Mouse (Mus musculus) kidney, embryonic 14.5 days (tissue): Measurements from ENCODE around the gene Ip6k1. TPM values are rescaled to one million over a fixed set of nuclear protein-coding genes. Genes with fewer than 3 reads are reported as not detected.

ENCODE experiments used
- ATAC-seq: fragments of 200-750 bp; cut with Nextera tagmentation; 2 replicates; pipeline ENCODE4 v1.8.0; 2017; ENCODE audit warnings: moderate number of reproducible peaks, mild to moderate bottlenecking, moderate TSS enrichment, moderate library complexity; ENCODE audit not compliant: low FRiP score, low TSS enrichment
- H3K27ac ChIP-seq: fragments of 300-500 bp; sonication (generic); 2 replicates; pipeline ENCODE4 v1.5.1; 2014; ENCODE audit warnings: low read depth, mild to moderate bottlenecking, low read length, moderate library complexity, mixed read lengths
- H3K27me3 ChIP-seq: fragments of 300-500 bp; sonication (generic); 2 replicates; pipeline ENCODE4 v1.6.1; 2014; ENCODE audit warnings: mild to moderate bottlenecking, low read length; ENCODE audit not compliant: control insufficient read depth, insufficient read depth
- H3K36me3 ChIP-seq: fragments of 300-500 bp; sonication (generic); 2 replicates; pipeline ENCODE4 v1.6.1; 2014; ENCODE audit warnings: low read length, mixed read lengths; ENCODE audit not compliant: control insufficient read depth, insufficient read depth
- H3K4me1 ChIP-seq: fragments of 300-500 bp; sonication (generic); 2 replicates; pipeline ENCODE4 v1.6.1; 2014; ENCODE audit warnings: low read length, mixed read lengths; ENCODE audit not compliant: control insufficient read depth, insufficient read depth
- H3K4me2 ChIP-seq: fragments of 300-500 bp; sonication (generic); replicated peaks from 2 replicates; pipeline ENCODE4 v1.6.1; 2014; ENCODE audit warnings: low read depth, mild to moderate bottlenecking, low read length
- H3K4me3 ChIP-seq: fragments of 300-500 bp; sonication (generic); 2 replicates; pipeline ENCODE4 v1.5.1; 2014; ENCODE audit warnings: mild to moderate bottlenecking, low read length
- H3K9ac ChIP-seq: fragments of 300-500 bp; sonication (generic); 2 replicates; pipeline ENCODE4 v1.6.1; 2014; ENCODE audit warnings: low read depth, mild to moderate bottlenecking, low read length, moderate library complexity
- H3K9me3 ChIP-seq: fragments of 300-500 bp; sonication (generic); 2 replicates; pipeline ENCODE4 v1.6.1; 2016; ENCODE audit warnings: low read length; ENCODE audit not compliant: control insufficient read depth
- WGBS: fragments of 180-500 bp; shearing (Covaris S2); extraction: QIAGEN DNeasy Blood & Tissue Kit; methylation state at CpG from one replicate; pipeline ENCODE4 v1.1.7; 2014; 5-methylcytosine and 5-hydroxymethylcytosine counted together
- polyA plus RNA-seq: library from polyadenylated mRNA; unstranded; fragments of >200 nt; fragmentation: Nextera tagmentation; extraction: Ambion mirVana; gene quantifications from 2 replicates; pipeline ENCODE4 v1.2.1, GENCODE M21; 2014

Ip6k1 gene
- polyA plus RNA-seq, 1 experiment from 2014 or later: 28.4 TPM

DNA sequence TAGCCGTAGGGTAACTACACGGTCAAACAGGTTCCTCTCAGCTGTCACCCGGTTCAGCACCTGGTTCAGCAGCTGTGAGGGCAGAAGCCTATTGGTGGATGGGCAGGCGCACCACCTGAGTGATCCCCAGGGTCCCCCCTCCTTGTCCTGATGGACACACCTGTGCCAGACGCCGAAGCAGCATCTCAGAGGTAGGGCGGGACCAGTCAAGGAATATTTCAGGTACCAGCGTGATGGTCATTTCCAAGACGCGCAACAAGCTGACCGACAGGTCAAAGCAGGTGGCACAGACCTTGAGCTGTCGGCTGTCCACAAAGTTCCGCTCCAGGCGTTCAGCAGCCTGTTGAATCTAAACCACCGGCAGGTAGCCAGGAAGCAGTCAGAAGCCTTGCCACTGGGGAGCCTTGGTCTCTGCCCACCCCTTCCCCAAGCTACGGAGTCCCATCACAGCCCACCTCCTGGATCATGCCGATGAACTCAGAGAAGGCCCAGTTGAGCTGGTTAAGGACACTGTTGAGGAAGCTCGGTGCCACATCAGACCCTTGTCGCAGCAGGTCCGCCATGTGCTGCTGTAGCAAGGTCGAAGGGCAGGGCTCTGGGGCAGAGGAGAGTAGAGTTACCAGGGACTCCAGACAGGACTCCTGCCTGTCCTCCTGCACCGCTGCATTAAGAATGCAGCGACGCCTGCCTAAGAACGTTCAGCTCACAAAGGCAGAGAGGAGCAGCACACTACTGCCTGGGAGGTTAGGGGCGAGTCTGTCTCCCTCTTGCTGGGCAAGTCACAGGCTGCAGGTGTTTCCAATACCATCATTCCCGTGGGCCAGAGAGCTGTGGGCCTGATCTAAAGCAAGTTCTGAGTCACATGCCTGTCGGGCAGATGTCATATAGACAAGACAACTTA, 54.3 kb downstream of the Ip6k1 start:
- Histone ChIP-seq H3K4me2 (no peak overlapping the region), H3K4me1 (peaks cover 11% of the 10 kb centered on the region; the same call in 1 of the 2 replicates), H3K9me3 (no peaks in the 10 kb centered on the region), H3K9ac (no peak overlapping the region), H3K36me3 (peaks cover 63% of the 10 kb centered on the region), H3K27me3 (no peaks in the 10 kb centered on the region), H3K4me3 (no peak overlapping the region), H3K27ac (no peak overlapping the region)
- 80% methylated on average over 28 of the region's 28 CpGs for WGBS
- no peak for ATAC-seq

DNA sequence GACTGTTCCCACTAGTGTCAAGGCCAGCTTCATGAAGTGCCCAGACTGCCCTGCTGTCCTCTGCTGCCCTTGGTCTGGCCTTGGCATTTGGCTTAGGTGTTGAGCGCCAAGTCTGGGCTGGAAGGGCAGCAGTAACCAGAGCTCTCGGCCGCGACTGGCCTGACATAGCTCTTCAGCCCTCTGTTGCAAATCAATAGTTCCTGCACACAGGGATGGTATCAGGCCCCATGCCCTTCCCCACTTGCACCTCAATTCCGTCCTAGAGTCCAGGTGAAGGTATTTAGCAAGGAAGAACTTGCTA, 54.9 kb downstream of the Ip6k1 start:
- Histone ChIP-seq H3K9ac (no peak overlapping the region), H3K4me1 (peaks cover 10% of the 10 kb centered on the region; the same call in 1 of the 2 replicates), H3K9me3 (no peaks in the 10 kb centered on the region), H3K27ac (no peak overlapping the region), H3K4me3 (no peak overlapping the region), H3K4me2 (no peak overlapping the region), H3K36me3 (peaks cover 61% of the 10 kb centered on the region), H3K27me3 (no peaks in the 10 kb centered on the region)
- 91% methylated on average over 5 of the region's 5 CpGs for WGBS
- ATAC-seq: no peak

DNA sequence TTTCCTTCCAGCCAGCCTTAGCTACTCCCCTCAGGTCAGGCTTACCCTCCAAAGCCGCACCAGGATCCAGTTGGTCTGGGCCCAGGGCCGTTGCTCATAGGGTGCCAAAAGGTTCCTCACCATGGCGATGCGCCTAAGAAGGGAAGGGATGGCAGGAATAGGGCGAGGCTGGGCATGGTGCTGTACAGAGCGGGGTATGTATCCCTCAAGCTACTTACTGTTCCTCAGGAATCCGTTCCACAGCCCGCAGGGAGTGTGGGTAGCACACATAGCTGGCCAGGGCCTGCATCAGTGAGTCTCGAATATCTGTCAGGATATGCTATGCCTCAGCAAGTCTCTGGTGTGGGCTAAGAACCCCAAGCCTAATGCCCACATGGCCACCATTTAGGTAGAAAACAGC, 56.0 kb downstream of the Ip6k1 start:
- Histone ChIP-seq H3K27me3 (no peaks in the 10 kb centered on the region), H3K27ac (no peak overlapping the region), H3K9ac (no peak overlapping the region), H3K4me1 (peaks cover 2% of the 10 kb centered on the region; the same call in 1 of the 2 replicates), H3K9me3 (no peaks in the 10 kb centered on the region), H3K4me3 (no peak overlapping the region), H3K36me3 (peaks cover 70% of the 10 kb centered on the region), H3K4me2 (no peak overlapping the region)
- WGBS: 97% methylated on average over 9 of the region's 9 CpGs
- no peak for ATAC-seq

DNA sequence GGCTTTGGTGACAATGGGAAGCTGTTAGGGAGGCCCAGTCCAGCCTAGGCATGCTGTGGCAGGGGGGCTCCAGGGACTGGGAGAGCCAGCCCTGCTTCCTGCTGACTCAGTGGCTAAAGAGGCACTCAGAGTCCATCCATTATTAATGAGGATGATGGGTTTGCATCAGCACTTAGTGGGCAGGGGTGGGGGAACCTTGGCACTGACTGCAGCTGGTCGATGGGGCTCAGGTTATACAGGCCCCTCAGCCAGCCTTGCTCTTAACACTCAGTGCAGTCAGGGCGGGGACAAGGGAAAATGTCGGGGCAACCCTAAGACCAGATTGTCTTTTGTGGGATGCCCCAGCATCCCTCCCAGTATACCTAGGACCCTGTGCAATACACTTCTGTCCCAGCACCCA, 59.8 kb downstream of the Ip6k1 start:
- no peak for ATAC-seq
- Histone ChIP-seq H3K4me3 (no peak overlapping the region), H3K27ac (no peak overlapping the region), H3K4me1 (no peaks in the 10 kb centered on the region), H3K9ac (no peak overlapping the region), H3K4me2 (no peak overlapping the region), H3K36me3 (peaks cover 60% of the 10 kb centered on the region), H3K27me3 (no peaks in the 10 kb centered on the region), H3K9me3 (no peaks in the 10 kb centered on the region)
- WGBS: 92% methylated on average over 3 of the region's 3 CpGs

DNA sequence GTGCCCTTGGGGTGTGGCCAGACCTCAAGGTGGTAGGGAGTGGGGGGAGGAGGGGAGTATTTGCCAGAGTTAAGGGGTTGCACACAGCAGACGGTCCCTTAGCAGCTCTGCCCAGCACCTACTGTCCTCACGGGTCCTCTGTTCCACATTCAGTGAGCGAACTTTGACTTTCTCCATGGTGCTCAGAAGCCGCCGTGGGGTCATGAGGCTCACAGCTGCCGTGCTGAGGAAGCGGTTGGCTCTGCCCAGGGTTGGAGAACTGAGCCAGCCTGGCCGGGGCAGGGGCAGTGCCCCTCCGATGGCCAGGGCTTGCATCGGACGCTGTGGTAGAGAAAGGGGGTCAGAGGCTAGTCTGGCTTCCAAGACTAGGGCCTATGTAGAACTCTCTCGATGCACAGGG, 61.1 kb downstream of the Ip6k1 start:
- Histone ChIP-seq H3K4me2 (no peak overlapping the region), H3K9ac (no peak overlapping the region), H3K4me3 (no peak overlapping the region), H3K9me3 (no peaks in the 10 kb centered on the region), H3K4me1 (no peaks in the 10 kb centered on the region), H3K27ac (no peak overlapping the region), H3K36me3 (peaks cover 57% of the 10 kb centered on the region), H3K27me3 (no peaks in the 10 kb centered on the region)
- no peak for ATAC-seq
- 86% methylated on average over 12 of the region's 12 CpGs for WGBS

DNA sequence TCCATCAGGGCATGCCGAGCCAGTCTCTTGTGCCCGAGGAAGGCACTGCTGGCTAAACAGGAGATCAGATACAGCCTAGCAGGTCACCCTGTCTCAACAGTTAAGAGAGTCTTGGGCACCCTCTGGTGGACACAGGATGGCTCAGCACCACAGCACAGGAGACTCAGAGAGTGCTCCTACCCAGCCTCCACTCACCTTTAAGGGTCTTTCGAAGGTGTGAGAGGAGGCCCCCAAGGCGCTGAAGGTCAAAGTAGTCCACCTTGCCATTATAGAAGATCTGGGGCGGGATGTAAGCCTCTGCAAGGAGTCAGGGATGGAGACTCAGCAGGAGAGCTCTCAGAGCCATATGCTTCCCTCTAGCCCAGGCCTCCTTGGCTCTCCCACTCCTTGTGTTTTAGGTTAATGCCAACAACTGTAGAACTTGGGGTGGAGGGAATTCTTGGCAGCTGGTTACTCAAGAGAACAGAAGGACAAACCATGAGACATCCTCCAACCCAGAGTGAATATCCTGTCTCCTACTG, 63.2 kb downstream of the Ip6k1 start:
- Histone ChIP-seq H3K9me3 (no peaks in the 10 kb centered on the region), H3K9ac (no peak overlapping the region), H3K4me1 (no peaks in the 10 kb centered on the region), H3K4me2 (no peak overlapping the region), H3K4me3 (no peak overlapping the region), H3K27me3 (no peaks in the 10 kb centered on the region), H3K27ac (no peak overlapping the region), H3K36me3 (peaks cover 57% of the 10 kb centered on the region)
- 0 out of 2 replicates have a peak, but pooled peaks have one; percentile 55 for ATAC-seq
- WGBS: 40% methylated on average over 5 of the region's 5 CpGs

DNA sequence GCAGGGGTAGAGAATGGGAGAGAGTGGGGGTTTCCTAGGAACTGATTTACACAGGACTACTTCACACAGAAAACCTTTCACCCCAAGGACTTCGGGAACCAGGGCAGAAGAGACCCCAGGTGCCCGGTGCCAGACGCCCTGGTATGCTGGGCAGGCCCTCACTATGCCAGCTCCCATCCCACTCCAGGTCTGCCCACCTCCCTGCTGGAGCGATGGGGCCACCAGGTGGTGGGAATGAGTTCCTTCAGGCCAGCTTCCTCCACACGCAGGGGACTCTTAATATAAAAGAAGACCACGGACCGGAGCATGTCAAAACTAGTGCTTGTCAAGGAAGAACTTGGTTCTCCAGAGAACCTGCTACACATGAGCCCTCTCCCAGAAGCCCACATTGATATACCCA, 64.9 kb downstream of the Ip6k1 start:
- no peak overlapping the region for H3K4me2 ChIP-seq
- no peak overlapping the region for H3K9ac ChIP-seq
- no peak for ATAC-seq
- H3K4me1 ChIP-seq: no peaks in the 10 kb centered on the region
- H3K4me3 ChIP-seq: no peak overlapping the region
- 90% methylated on average over 7 of the region's 7 CpGs for WGBS
- no peak overlapping the region for H3K27ac ChIP-seq
- peaks cover 56% of the 10 kb centered on the region for H3K36me3 ChIP-seq
- no peaks in the 10 kb centered on the region for H3K27me3 ChIP-seq
- no peaks in the 10 kb centered on the region for H3K9me3 ChIP-seq

DNA sequence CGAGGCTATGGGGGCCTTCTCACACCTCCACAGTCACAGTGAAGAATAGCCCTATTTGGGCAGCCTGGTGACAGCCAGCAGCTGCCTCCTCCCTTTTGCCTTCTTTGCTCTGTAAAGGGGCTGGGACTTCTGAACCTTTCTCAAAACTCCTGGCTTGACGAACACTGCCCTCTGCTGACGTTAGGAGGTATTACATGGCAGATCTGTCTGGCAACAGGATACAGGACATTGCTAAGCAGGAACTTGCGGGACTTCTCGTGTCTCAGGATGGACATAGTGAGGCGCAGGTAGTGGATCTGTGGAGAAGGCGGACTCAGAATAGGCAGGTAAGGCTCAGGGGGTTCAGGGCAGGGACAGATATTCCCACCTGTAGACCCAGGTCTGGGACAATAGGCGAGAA, 65.6 kb downstream of the Ip6k1 start:
- Histone ChIP-seq H3K9ac (no peak overlapping the region), H3K9me3 (no peaks in the 10 kb centered on the region), H3K36me3 (peaks cover 49% of the 10 kb centered on the region), H3K4me1 (no peaks in the 10 kb centered on the region), H3K4me3 (no peak overlapping the region), H3K27me3 (no peaks in the 10 kb centered on the region), H3K27ac (no peak overlapping the region), H3K4me2 (no peak overlapping the region)
- peak; percentile 34; the same call in 1 of the 2 replicates for ATAC-seq
- 16% methylated on average over 8 of the region's 8 CpGs for WGBS

DNA sequence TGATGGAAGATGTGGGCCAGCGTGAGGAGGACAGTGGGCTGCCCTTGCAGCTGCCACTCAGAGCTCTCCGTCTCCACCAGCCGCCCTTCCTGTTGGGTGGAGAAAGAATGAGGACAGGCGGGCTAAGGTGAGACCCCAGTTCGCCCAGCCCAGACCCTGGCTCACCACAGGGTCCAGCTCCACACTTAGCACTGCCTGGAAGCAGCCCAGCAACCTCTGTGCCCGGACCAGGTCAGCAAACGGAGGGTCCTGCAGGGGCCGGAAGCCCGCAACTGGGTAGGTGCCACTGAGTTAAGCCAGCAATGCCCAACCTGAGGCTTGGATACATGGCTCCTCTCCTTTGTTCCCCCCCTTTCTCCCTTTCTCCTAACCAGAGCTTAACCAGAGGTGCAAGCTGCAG, 66.7 kb downstream of the Ip6k1 start:
- Histone ChIP-seq H3K27ac (no peak overlapping the region), H3K4me2 (no peak overlapping the region), H3K36me3 (peaks cover 38% of the 10 kb centered on the region), H3K4me1 (no peaks in the 10 kb centered on the region), H3K9ac (no peak overlapping the region), H3K9me3 (no peaks in the 10 kb centered on the region), H3K4me3 (no peak overlapping the region), H3K27me3 (no peaks in the 10 kb centered on the region)
- no peak for ATAC-seq
- WGBS: 96% methylated on average over 9 of the region's 9 CpGs
